Mouse (Mus musculus) spleen, postnatal 36 days (tissue): ENCODE measurements around the gene Prdx5.
"Not testable (repeated sequence)": the region's sequence is repeated elsewhere in the genome, so short reads cannot be mapped to it uniquely, and the experiment has no call there.

Experiments used
- DNase-seq, 2 experiments: peaks; one replicate each; pipeline ENCODE4 v3.0.0; 2022; ENCODE audit warnings: low spot score in 2 of 2, mixed read lengths in 1 of 2

The Prdx5 gene

GRCm38 (mm10) chr19:6919431-6919830 is 9.5 kb upstream of the Prdx5 start:
- DNase-seq = no peak

- DNase-seq = no peak
These were observed 8.4 kb upstream of the Prdx5 start for GRCm38 (mm10) chr19:6918321-6918720.

GRCm38 (mm10) chr19:6916496-6916895 is 6.6 kb upstream of the Prdx5 start:
- DNase-seq = no peak

- no peak for DNase-seq
These were observed 5.4 kb upstream of the Prdx5 start for GRCm38 (mm10) chr19:6915276-6915675.

- DNase-seq = no peak
These were observed 4.6 kb upstream of the Prdx5 start for GRCm38 (mm10) chr19:6914540-6914939.

GRCm38 (mm10) chr19:6913991-6914390 is 4.1 kb upstream of the Prdx5 start:
- DNase-seq = no peak

GRCm38 (mm10) chr19:6913036-6913435 is 3.1 kb upstream of the Prdx5 start:
- no peak for DNase-seq

- no peak for DNase-seq
These were observed 2.5 kb upstream of the Prdx5 start for GRCm38 (mm10) chr19:6912205-6912970.

GRCm38 (mm10) chr19:6911101-6912074 is 1.5 kb upstream of the Prdx5 start:
- no peak for DNase-seq

- DNase-seq = peak; percentile 60 to 63
These were observed 400 bp upstream of the Prdx5 start for GRCm38 (mm10) chr19:6910306-6910705.

- no peak for DNase-seq
These were observed 885 bp downstream of the Prdx5 start for GRCm38 (mm10) chr19:6909021-6909420.

- no peak for DNase-seq
These were observed 1.9 kb downstream of the Prdx5 start for GRCm38 (mm10) chr19:6907811-6908540.

GRCm38 (mm10) chr19:6907094-6907493 is 2.8 kb downstream of the Prdx5 start:
- DNase-seq = no peak

GRCm38 (mm10) chr19:6906199-6906598 is 3.7 kb downstream of the Prdx5 start:
- no peak for DNase-seq

- DNase-seq = no peak
These were observed 4.3 kb downstream of the Prdx5 start for GRCm38 (mm10) chr19:6905498-6906159.

- no peak for DNase-seq
These were observed 5.1 kb downstream of the Prdx5 start for GRCm38 (mm10) chr19:6904846-6905245.

GRCm38 (mm10) chr19:6903031-6903430 is 6.9 kb downstream of the Prdx5 start:
- DNase-seq = no peak

- no peak for DNase-seq
These were observed 10.3 kb downstream of the Prdx5 start for GRCm38 (mm10) chr19:6899641-6900040.

GRCm38 (mm10) chr19:6895608-6896305 is 14.1 kb downstream of the Prdx5 start:
- DNase-seq = not testable (repeated sequence)

- DNase-seq = no peak
These were observed 16.0 kb downstream of the Prdx5 start for GRCm38 (mm10) chr19:6893731-6894451.
